Mouse (Mus musculus): Measurements from ENCODE around the gene Tmem150c.

Gene Tmem150c

DNA sequence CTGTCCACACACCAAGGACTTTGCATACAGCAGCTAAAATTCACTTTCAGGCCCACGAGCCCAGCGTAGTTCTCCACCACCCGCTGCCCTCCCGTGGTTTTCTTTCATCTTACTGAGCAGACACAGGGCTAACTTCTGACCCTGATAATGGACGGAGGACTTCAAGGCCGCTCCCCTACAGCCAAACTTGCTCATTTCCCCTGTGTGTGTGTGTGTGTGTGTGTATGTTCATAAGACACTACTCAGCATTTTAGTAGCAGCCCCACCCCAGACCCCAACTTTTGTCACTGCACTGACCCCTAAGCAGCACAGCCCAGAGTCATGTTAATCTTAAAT is at the start of gene Tmem150c:
Gene Tmem150c (minus strand): TSS at position 171 of the 336 bp plus-strand sequence.
- in situ Hi-C loops (cut with MseI, MboI): no loop called here

DNA sequence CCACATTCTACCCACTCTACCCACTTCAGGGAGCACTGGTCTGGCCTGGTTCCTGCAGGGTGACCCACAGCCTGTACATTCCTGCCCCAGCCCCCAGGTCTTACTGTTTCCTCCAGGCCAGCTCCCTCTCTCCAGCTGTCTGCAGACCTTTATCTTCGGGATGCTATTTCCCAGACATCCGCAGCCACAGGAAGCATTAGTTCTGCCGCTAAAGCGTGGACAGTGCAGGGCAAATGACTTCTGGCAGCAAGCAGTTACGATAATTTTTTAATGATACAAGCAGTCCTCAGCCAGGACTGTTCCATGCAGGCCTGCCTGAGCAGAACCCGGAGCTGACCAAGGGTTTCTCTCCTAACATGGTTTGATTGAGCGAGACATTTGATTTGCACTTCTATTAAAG is 49.5 kb upstream of the Tmem150c start:
- in situ Hi-C loops (cut with MseI, MboI): no loop called here

DNA sequence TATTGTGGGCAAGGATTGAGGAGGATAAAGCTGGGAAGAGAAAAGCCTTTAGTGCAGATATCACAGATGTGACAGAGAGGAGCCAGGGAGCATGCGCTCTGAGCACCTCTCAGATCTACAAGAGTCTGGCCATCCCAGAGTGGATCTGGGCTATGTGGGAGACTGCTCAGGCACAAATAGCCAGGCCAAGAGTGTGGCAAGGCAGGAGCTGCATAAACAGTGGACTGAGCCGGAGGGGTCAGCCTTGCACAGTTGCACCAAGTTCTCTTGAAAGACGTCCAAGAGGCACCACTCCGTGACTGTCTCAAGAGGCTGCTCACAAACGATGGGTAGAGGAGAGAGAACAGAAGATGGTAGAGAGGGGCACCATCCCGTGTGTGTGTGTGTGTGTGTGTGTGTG is 47.1 kb upstream of the Tmem150c start:
- in situ Hi-C loops (cut with MseI, MboI): no loop called here

DNA sequence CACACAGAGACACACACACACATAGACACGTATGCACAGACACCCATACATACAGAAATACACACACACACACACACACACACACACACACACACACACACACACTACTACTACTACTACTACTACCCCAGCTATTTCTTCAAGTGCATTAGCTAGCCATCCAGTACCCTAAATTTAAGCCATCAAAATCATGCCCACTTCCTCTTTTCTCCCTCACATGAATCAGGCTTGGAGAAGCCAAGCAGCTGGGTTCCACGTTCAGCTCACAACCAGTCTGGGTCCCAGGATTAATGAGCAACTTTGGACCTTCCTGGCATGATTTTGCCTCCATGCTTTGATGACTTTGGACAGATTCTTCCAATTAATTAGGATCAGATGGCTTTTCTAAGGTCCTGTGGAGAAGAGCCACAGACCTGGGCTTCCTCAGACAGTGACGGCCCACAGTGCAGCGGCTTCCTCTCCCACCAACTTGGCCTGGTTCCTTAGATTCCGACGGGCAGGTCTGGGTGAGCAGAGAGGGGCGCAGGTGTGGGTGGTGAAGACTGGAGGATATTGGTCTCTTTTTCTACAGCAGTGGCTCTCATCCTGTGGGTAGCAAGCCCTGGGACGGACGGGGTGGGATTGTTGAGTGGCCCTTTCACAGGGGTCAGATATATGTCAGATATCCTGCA is 46.0 kb upstream of the Tmem150c start:
- in situ Hi-C loops (cut with MseI, MboI): no loop called here

DNA sequence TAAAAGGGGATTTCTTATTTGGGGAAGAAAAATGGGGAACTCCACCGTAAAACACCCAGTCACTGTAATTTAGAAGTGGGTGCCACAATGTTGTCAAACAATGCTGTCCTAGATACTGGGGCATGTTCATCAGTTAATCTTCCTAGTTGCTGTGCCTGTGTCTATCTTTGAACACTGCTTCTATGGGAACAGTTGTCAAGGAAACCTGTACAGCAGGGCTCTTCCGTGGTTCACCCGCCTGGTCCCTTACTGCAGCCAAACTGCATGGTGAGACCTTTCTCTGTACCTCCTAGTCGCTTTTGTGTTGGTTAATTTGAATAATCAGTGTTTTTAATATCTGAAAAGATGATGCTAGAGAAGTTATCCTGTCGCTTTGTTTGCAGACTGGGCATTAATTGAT is 41.2 kb upstream of the Tmem150c start:
- in situ Hi-C loops (cut with MseI, MboI): no loop called here

DNA sequence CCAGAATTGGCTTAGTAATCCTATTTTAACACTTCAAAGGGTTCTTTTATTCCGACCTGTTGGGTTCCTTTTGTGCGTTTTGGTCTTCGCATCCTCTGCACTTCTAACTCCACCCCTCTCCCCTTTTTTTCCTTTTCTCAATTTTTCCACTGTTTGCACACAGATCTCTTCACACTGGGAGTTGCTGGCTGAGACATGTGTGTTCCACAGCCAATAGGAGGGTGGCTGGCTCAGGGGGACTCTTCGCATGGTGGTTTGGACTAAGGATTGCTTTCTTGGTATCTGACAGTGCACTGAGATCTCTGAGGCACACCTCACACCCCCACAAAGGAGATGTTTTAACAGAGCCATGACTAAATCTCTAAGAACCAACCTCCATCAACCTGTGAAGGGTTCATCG is 40.7 kb upstream of the Tmem150c start:
- in situ Hi-C loops (cut with MseI, MboI): no loop called here

DNA sequence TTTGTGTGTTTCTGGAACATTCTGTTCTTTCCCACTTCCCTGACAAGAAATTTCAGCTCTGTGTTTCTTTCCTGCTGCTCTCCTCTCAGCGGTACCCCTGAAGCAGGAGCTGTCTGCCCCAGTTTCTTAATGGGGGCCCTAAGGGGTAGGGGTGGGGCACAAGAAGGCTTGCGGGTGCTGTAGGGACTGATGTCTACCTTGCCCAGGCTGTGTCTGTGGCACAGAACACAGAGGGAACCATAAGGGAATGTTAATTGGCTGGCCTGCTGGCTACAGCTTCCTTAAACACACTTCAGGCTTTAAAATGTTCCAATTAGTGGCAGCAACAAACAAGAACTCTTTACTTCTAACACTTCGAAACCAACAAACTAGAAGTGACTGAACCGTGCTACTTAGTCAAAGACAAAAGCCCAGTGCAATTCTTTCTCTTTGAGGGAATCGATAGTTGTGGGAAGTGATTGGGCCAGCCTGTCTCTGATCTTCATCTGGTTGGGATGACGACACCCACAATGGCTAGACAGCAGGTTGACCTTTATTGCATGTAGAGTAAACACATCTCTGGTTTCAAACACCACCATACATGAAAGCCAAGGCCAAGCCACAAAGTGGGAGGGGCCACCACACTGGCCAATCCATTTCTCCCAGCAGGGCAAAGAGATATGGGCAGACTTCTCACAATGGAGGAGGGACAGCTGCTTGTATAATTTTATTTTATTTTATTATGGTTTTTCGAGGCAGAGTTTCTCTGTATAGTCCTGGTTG is 39.7 kb upstream of the Tmem150c start:
- in situ Hi-C loops (cut with MseI, MboI): no loop called here

DNA sequence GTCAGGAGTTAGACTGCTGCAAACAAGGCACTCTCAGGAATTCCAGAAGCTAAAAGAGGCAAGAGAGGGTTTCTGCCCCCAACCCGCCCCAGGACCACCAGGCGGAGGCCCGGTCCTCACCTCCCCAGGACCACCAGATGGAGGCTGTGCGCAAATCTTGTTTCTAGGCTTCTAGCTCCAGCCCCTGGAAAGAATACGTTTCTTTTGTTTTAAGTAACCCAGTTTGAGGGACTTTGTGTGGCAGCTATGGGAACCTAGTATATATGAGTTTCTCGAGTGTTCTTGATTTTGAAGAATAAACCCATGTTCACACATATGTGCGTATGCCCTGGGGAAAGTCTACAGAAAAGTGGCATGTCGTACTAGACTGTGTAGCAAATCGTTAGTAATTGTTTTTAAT is 37.9 kb upstream of the Tmem150c start:
- in situ Hi-C loops (cut with MseI, MboI): no loop called here

DNA sequence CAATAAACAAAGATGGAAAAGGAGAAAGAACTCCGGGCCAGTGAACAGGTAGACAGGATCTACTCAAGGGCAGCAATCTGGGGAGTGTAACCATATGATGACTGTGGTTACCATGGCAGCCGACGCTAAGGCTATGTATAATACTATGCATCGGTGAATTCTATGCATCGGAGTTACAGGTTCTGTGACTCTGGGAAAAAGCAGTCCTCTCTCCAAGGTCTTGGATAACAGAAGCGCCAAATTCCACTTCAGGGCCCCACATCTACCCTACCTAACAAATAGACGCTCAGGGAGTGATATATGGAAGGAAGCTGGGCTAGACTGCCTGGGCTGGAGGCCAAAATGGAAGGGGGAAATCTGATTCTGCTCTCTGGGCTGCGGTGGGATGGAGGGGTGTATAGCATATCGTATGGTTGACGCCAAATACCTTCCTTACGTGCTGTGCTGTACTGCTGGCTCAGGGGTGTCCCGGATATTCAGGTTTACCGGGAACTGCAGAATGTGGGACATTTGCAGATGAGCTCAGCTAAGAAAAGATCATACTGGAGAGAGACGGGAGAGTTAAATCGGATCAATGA is 37.3 kb upstream of the Tmem150c start:
- in situ Hi-C loops (cut with MseI, MboI): no loop called here

DNA sequence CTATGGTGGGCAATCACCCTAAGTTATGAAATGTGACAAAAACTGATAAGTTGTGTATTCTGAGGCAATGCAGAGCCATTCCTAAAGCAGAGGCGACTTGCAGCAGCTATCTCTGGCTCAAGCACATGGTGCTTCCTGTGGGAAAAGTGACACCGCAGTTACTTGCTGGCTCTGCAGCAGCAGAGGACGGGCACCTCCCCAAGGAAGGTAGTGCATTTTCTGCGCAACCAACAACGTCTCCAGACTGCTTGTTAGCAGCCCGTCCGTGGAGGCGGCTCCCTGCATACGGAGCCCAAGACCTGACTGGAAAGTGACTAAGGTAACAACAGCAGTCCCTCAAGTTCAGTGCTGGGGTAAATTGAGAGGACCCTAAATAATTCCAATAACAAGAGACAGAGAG is 36.8 kb upstream of the Tmem150c start:
- in situ Hi-C loops (cut with MseI, MboI): no loop called here

DNA sequence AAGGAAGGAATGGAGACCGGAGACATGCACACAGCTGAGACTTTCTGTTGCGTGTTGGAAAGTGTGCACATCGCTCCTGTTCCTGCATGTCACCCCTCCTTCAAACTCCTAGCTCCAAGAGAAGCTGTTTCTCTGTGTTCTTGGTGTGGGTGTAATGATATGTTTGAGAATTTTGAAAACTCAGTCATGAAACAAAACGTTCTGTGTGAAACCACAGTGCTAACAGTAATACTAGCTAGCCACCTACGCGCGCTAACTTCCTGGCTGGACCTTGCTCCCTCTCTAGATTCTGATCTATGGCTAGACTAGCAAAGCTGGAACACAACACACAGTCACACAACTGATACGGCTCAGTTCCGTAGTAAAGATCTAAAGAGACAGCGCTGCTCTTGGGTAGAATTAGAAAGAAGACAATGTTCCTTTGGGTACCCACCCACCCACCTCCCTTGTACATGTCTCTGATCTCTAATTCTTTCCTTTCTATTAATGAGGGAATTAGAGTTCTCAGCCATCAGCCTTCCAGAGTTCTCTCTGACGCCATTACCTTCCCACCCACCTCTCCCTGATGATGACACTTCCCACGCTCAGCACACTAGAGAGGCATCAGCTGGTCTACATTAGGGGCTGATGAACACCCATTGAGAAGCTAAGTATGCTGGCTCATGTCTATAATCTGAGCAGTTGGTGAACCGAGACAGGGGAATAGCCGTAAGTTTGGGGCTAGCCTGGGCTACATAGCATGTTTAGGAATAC is 32.0 kb upstream of the Tmem150c start:
- in situ Hi-C loops (cut with MseI, MboI): no loop called here

DNA sequence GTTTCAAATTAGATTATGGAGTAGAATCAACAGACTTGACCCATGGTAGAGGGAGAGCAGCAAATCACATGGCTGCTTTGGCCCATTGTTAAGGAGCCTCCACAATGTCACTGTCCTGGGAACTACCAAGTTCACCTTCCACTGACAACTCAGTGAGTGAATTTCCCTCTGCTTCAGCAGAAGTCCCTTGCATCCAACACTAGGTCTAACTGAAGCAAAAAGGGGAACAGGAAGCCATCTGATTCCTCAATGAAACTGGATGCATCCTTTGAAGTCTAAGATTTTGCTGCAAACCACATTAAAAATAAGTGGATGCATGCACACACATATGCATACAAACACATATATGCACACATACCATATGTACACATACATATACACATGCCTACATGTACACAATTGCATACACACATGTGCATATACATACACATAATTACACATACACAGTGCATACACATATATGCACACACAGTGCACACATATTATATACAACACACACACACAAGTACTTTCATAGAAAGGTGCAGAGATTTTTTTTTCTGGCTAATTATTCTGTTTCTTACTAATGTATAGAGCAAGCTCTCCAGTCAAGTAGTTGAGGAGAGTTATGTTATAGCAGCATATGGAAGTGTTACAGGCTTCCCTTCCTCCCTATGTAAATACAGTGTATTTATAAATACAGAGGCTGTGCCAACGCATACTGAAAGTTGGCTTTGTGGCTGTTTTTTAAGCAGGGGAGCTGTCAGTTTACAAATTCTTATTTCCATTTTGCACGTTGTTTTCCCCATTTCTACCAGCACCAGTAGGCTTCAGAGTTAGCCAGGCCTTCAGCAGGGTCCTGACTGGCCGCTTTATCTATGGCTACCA is 27.7 kb upstream of the Tmem150c start:
- in situ Hi-C loops (cut with MseI, MboI): no loop called here

DNA sequence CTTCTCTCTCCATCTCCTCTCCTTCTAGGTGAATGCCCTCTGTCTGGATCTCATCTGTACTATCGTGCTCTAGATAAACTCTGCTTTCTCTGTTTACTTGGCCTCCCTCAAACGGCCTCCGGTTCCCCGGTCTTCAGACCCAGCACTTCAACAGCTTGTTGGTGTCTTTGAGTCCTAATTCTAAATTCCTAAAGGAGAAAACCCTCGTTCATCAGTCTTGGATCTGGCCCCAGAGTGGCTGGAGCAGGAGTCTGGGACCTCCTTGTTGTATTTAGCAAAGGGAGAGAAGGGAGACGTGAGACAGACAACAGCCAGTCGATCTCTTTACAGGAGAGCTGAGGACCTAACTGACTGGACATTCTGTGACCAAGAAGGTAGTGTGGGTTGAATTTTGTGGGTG is 27.0 kb upstream of the Tmem150c start:
- in situ Hi-C loops (cut with MseI, MboI): no loop called here

DNA sequence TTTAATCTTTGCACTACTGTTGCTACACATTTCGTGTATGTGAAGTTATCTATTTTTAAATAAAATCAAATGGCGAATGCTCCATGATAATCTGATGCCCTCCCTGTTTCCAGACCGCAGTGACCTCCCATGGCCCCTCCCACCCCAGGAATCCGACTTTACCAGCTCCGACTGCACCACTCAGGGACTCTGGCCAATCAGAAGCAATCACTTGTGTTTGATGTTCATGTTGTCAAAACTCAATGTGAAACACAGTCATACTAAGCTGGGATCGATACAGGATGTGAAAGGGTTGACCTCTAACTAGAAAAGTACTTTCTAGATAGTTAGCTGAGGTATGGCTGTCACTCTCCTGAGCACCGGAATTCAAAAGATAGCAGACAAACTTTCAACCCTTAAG is 26.3 kb upstream of the Tmem150c start:
- in situ Hi-C loops (cut with MseI, MboI): no loop called here

DNA sequence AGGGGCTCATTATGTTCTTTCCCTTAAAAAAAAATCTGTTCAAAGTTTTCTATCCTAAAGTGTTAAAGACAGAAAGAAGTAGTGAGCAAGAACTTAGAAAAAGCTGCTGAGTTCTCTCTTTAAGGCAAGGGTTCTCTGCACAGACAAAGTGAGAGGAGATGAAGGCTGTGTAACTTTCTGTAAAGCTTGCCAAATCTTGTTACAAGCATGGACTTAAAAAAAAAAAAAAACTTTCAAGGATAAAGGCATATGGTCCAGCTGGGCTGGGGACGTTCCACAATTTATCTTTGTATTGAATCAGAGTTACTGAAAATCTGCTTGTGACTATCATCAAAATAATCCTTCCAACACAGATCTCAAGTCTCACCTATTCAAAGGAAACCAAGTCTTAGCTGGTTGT is 21.4 kb upstream of the Tmem150c start:
- in situ Hi-C loops (cut with MseI, MboI): no loop called here

DNA sequence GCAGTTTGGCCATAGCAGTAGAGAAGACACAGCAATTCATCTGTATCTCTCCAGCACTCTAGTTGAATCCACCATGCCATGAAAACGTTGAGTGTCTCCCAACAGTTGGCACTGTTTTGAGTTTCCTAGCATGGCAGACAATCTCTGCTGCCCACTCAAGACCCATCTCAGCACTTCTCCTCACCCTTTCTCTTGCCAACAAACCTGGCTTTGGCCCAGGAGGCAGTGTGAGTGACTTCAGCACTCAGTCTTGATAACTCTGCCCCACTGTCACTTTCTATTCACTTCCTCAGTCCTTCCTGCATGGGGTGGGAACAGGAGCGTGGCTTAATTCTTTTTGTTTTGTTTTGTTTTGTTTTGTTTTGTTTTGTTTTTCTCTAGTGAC is 19.2 kb upstream of the Tmem150c start:
- in situ Hi-C loops (cut with MseI, MboI): no loop called here

DNA sequence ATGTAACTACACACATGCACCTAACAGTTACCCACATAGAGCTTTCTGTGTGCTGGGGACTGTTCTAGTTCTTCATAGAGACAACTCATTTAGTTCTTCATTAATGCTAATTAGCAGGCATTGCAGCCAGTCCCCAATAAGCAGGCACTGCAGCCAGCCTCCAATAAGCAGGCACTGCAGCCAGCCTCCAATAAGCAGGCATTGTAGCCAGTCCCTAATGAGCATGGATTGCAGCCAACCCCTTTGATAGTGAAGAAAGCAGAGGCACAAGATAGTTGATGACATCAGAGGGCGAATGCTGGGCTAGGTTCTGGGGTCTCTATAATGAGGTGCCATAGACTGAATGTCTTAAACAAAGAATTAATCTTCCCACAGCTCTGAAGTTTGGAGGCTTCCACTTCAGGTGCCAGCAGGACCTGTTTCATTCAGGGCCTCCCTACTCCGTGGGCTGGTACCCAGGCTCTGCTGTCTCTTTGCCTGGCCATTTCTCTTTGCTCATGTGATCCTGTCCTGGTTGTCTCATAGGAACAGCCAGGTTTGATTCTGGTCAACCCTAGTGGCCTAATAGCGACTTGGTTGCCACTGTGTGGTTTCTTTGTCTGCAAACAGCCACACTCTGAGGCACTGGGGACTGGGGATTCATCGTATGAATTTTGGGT is 18.6 kb upstream of the Tmem150c start:
- in situ Hi-C loops (cut with MseI, MboI): no loop called here

DNA sequence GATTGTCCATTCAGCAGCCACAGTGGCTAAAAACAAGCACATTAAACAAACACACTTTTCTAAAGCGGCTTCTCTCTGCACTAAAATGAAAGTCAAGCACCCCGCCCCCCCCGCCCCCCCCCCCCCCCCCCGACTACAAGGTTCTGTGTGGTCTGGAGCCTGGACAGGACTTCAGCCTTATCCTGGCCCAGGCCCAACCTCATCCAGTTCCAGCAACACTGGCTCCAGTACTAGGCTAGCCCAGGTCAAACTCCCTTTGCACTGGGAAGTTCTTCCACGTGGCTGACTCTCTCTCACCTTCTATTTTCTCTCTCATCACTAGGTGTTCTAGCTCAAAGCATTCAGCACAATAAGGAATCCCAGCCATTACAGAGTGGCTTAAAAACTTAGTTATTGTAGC is 17.9 kb upstream of the Tmem150c start:
- in situ Hi-C loops (cut with MseI, MboI): no loop called here

DNA sequence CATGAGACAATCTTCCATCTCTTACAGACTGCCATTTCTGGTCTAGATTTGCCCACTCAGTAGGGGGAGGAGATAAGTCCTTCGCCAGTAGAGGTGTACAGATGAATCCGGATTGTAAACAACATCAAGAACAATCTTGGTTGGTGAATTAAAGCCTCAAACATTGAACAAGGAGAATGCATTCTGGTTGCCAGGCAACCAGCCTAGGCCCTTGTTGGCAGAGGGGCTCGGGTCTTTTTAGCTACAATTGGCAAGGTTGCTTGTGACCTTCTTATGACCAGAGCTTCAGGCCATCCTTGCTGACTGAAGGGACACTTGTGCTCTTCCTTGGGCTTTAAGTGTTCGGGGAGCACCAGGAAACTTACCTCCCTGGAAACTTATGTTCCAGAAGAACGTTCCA is 16.5 kb upstream of the Tmem150c start:
- in situ Hi-C loops (cut with MseI, MboI): no loop called here

DNA sequence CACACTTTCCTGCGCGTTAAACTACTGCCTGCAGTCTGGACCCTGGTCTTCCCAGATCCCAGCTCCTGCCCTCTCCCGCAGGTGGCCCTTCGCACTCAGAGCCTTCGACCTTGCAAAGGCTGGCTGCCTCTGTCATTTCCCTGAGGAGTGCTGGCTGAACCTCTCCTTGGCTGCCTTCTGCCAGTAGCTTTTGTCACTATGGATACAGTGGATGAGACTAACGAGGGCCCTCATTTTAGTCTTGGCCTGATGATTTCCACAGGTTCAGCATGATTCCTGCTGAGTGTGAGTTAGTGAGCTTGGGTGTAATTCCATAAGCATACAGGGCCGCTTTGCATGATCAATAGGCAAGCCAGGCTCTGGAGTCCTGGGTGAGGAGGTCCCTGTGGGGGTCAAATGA is 16.0 kb upstream of the Tmem150c start:
- in situ Hi-C loops (cut with MseI, MboI): no loop called here

DNA sequence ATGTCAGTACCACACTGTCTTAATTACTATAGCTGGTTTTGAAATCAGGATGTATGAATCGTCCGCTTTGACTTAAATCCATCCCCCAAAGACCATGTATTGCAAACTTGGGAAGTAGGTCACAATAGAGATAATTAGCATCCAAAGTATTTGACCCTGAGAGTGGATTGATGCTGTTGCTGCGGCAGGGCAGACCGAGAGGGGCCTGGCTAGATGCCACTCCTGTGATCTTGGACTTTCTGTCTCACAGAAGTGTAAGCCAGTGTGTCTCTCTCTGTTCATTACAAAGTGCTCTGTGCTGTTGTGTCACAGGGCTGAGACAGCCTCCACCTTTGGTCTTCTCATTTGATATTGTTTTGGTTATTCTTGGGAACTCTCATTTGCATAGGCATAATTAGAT is 12.5 kb upstream of the Tmem150c start:
- in situ Hi-C loops (cut with MseI, MboI): no loop called here
